Mouse (Mus musculus) testis, adult 2 months (tissue): ENCODE measurements at regions not wholly inside any gene's neighbourhood (a gene's known extent, or its start where the extent isn't known, plus 50 kb on each side); places are given as distances from the start of the nearest gene placed in this dataset.

ENCODE experiments used
- CTCF ChIP-seq: fragments of 200-500 bp; IDR thresholded peaks from 2 replicates; pipeline ENCODE4 v1.5.1; 2012; ENCODE audit warnings: low read depth, mild to moderate bottlenecking, inconsistent platforms, low read length, moderate library complexity; ENCODE audit not compliant: control insufficient read depth, insufficient read depth, insufficient replicate concordance
- POLR2A ChIP-seq: fragments of 200-500 bp; IDR thresholded peaks from 2 replicates; pipeline ENCODE4 v1.6.1; 2012; ENCODE audit warnings: low read depth, mild to moderate bottlenecking, inconsistent platforms, low read length, moderate library complexity; ENCODE audit not compliant: control insufficient read depth

DNA sequence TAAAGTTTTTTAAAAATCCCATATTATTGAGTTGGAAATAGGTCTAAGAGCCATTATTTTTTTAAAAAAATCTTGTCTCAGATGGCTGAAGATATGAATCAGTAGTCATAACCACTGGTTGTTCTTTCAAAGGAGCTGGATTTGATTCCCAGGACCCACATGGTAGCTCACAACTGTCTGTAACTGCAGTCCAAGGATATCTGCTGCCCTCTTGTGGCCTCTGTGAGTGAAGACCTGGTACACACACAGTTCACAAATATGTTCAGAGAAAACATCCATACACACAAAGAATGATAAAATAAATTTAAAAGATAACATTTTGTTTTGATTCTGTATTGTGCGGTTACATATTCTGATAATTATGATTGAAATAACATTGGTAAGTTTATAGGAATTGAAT, 263.2 kb upstream of the Zwint start:
- TF ChIP-seq CTCF (no peak), POLR2A (no peak)
